Mouse (Mus musculus): Measurements from ENCODE around the gene Abi3bp. TPM values are rescaled to one million over a fixed set of nuclear protein-coding genes. Genes with fewer than 3 reads are reported as not detected.

Gene Abi3bp
- polyA plus RNA-seq, 1 experiment from 2014 or later = 0.37 TPM

DNA sequence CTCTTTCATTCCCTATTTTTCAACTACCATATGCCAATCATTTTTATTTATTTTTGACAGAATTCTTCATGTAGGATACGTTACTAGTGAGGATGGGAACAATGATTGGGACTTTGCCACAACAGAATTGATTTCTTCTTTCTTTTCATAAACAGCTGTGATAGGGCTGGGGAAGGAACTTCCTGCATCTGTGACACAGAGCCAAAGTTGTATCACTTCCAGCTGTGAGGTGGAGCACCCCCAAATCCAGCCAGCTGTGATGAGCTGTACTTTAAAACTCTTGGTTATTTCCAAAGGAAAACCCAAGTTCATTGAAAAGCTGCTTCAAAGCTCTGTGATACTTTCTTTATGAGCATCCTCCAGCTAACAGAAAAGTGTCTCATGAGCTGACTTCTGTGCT, 101.9 kb downstream of the Abi3bp start:
- Histone ChIP-seq H3K27me3 (ENCODE audit: insufficient read depth, poor library complexity, severe bottlenecking) (no peaks in the 10 kb centered on the region), H3K36me3 (no peaks in the 10 kb centered on the region), H3K9me3 (no peaks in the 10 kb centered on the region), H3K27ac (no peak overlapping the region), H3K4me1 (replicated peaks) (no peaks in the 10 kb centered on the region), H3K4me3 (no peak overlapping the region)
- DNase-seq (ENCODE audit: low spot score) = no peak
- 89% methylated on average over 1 of the region's 1 CpGs for WGBS

GRCm38 (mm10) chr16:56593581-56593980, 115.9 kb downstream of the Abi3bp start:
- WGBS = 88% methylated on average over 5 of the region's 5 CpGs
- Histone ChIP-seq H3K27me3 (ENCODE audit: insufficient read depth, poor library complexity, severe bottlenecking) (no peaks in the 10 kb centered on the region), H3K9me3 (no peaks in the 10 kb centered on the region), H3K27ac (no peak overlapping the region), H3K4me3 (no peak overlapping the region), H3K4me1 (replicated peaks) (no peaks in the 10 kb centered on the region), H3K36me3 (no peaks in the 10 kb centered on the region)
- no peak for DNase-seq (ENCODE audit: low spot score)

GRCm38 (mm10) chr16:56594866-56595265, 117.2 kb downstream of the Abi3bp start:
- Histone ChIP-seq H3K27ac (no peak overlapping the region), H3K36me3 (no peaks in the 10 kb centered on the region), H3K4me1 (replicated peaks) (no peaks in the 10 kb centered on the region), H3K27me3 (ENCODE audit: insufficient read depth, poor library complexity, severe bottlenecking) (no peaks in the 10 kb centered on the region), H3K4me3 (no peak overlapping the region), H3K9me3 (no peaks in the 10 kb centered on the region)
- no peak for DNase-seq (ENCODE audit: low spot score)
- WGBS = 87% methylated on average over 6 of the region's 6 CpGs

- DNase-seq (ENCODE audit: low spot score) = no peak
- H3K36me3 ChIP-seq = no peaks in the 10 kb centered on the region
- 92% methylated on average over 4 of the region's 4 CpGs for WGBS
Measured at GRCm38 (mm10) chr16:56598427-56598826, 120.7 kb downstream of the Abi3bp start.

GRCm38 (mm10) chr16:56602394-56602793, 124.7 kb downstream of the Abi3bp start:
- no peaks in the 10 kb centered on the region for H3K27me3 ChIP-seq (ENCODE audit: insufficient read depth, poor library complexity, severe bottlenecking)
- 89% methylated on average over 1 of the region's 1 CpGs for WGBS
- no peak for DNase-seq (ENCODE audit: low spot score)

More at GRCm38 (mm10) chr16:56598427-56598826, 120.7 kb downstream of the Abi3bp start:
- Histone ChIP-seq H3K27me3 (ENCODE audit: insufficient read depth, poor library complexity, severe bottlenecking) (no peaks in the 10 kb centered on the region), H3K4me1 (replicated peaks) (no peaks in the 10 kb centered on the region), H3K9me3 (no peaks in the 10 kb centered on the region), H3K27ac (no peak overlapping the region), H3K4me3 (no peak overlapping the region)

DNA sequence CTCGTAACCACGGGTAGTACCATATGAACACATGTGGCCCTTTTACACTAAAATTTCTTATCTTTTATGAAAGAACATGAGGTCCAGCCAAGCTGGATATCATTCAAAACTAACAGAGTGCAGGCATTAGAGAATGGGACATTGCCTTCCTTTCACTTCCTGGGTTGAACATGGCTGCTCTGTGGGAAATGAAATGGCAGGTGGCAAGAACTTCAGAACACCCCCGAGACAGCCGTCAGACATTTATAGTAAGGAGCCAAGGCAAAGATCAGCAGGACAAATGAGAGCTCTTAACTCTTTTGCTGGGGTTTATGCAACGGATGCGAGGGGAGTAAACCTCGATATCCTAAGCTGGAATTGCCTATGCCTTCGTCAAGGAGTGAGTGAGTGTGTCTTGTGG, 132.9 kb downstream of the Abi3bp start:
- DNase-seq (ENCODE audit: low spot score) = no peak
- 86% methylated on average over 8 of the region's 8 CpGs for WGBS
- H3K27ac ChIP-seq = no peak overlapping the region

More at GRCm38 (mm10) chr16:56602394-56602793, 124.7 kb downstream of the Abi3bp start:
- Histone ChIP-seq H3K27ac (no peak overlapping the region), H3K36me3 (no peaks in the 10 kb centered on the region), H3K4me1 (replicated peaks) (no peaks in the 10 kb centered on the region), H3K4me3 (no peak overlapping the region), H3K9me3 (no peaks in the 10 kb centered on the region)

GRCm38 (mm10) chr16:56611096-56611867, 133.6 kb downstream of the Abi3bp start:
- no peaks in the 10 kb centered on the region for H3K36me3 ChIP-seq
- no peak overlapping the region for H3K4me3 ChIP-seq
- no peaks in the 10 kb centered on the region for H3K27me3 ChIP-seq (ENCODE audit: insufficient read depth, poor library complexity, severe bottlenecking)
- DNase-seq (ENCODE audit: low spot score) = no peak
- 68% methylated on average over 10 of the region's 10 CpGs for whole genome bisulfite sequencing
- no peak overlapping the region for H3K27ac ChIP-seq
- H3K4me1 ChIP-seq (replicated peaks) = peaks cover 10% of the 10 kb centered on the region; the same call in 1 of the 2 replicates
- no peaks in the 10 kb centered on the region for H3K9me3 ChIP-seq

More for the DNA sequence above, 132.9 kb downstream of the Abi3bp start:
- Histone ChIP-seq H3K27me3 (ENCODE audit: insufficient read depth, poor library complexity, severe bottlenecking) (no peaks in the 10 kb centered on the region), H3K9me3 (no peaks in the 10 kb centered on the region), H3K4me3 (no peak overlapping the region), H3K4me1 (replicated peaks) (peaks cover 10% of the 10 kb centered on the region; the same call in 1 of the 2 replicates), H3K36me3 (no peaks in the 10 kb centered on the region)

GRCm38 (mm10) chr16:56638544-56638943, 160.9 kb downstream of the Abi3bp start:
- Histone ChIP-seq H3K4me3 (no peak overlapping the region), H3K36me3 (no peaks in the 10 kb centered on the region), H3K9me3 (no peaks in the 10 kb centered on the region), H3K27me3 (ENCODE audit: insufficient read depth, poor library complexity, severe bottlenecking) (no peaks in the 10 kb centered on the region), H3K4me1 (replicated peaks) (no peaks in the 10 kb centered on the region), H3K27ac (no peak overlapping the region)
- DNase-seq (ENCODE audit: low spot score) = no peak
- WGBS = 91% methylated on average over 3 of the region's 3 CpGs

DNA sequence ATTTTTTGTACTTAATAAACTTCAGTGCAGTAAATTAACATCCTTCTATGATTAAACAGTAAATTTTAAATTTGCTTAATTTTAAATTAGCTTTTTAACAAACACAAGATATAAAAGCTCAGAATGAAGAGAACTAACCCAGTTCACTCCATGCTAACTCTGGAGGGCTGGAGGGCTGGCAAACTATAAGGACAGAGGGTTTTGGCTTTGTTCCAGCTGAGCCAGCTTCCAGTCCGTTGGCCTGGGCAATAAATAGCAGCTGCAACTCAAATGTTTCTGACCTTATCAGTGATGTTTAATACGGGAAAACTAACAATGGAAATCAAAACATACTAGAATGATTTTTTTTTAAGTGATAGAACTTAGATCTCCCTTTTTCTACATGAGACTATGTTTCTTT, 167.6 kb downstream of the Abi3bp start:
- DNase-seq (ENCODE audit: low spot score) = no peak

GRCm38 (mm10) chr16:56646382-56647172, 168.9 kb downstream of the Abi3bp start:
- Histone ChIP-seq H3K9me3 (no peaks in the 10 kb centered on the region), H3K27me3 (ENCODE audit: insufficient read depth, poor library complexity, severe bottlenecking) (no peaks in the 10 kb centered on the region), H3K36me3 (no peaks in the 10 kb centered on the region), H3K4me3 (no peak overlapping the region), H3K27ac (no peak overlapping the region), H3K4me1 (replicated peaks) (no peaks in the 10 kb centered on the region)
- DNase-seq (ENCODE audit: low spot score) = no peak
- WGBS = 72% methylated on average over 7 of the region's 7 CpGs

More for the DNA sequence above, 167.6 kb downstream of the Abi3bp start:
- 58% methylated on average over 2 of the region's 2 CpGs for WGBS
- H3K4me1 ChIP-seq (replicated peaks) = no peaks in the 10 kb centered on the region
- no peak overlapping the region for H3K4me3 ChIP-seq
- H3K27ac ChIP-seq = no peak overlapping the region
- no peaks in the 10 kb centered on the region for H3K9me3 ChIP-seq
- no peaks in the 10 kb centered on the region for H3K36me3 ChIP-seq
- H3K27me3 ChIP-seq (ENCODE audit: insufficient read depth, poor library complexity, severe bottlenecking) = no peaks in the 10 kb centered on the region

DNA sequence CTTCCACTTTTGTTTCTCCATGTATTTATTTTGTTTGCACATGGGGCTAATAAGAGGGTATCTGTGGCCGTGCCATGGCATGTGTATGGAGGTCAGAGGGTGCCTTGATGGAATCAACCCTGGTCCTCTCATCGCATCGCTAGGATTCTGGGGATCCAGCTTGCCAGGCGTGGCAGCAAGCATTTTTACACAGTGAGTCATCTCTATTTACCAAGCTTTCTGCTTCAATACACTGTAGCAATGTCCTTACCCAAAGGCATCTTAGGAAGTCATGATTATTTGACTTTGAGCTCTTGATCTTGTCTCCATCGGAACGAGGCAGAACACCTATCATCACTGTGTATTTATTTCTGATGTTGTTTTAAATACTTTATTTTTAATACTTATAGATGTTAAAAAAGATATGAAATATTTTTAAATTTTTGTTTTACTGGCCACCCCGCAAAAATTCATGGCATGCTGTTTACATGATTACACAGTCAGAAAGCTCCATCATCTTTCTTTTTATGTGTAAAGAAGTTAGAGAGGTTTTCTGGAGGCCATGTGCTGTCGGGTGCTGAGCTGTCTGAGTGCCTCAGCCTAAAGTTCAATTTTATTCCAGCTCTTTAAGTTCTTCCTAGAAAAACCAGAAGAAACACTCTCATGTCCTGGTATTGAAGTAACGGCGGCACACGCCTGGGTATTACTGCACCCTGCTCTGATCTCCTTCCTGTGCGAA, 177.7 kb downstream of the Abi3bp start:
- H3K4me3 ChIP-seq = no peak overlapping the region
- 89% methylated on average over 12 of the region's 12 CpGs for WGBS
- H3K27ac ChIP-seq = no peak overlapping the region
- DNase-seq (ENCODE audit: low spot score) = no peak
- no peaks in the 10 kb centered on the region for H3K4me1 ChIP-seq (replicated peaks)
- H3K36me3 ChIP-seq = no peaks in the 10 kb centered on the region
- H3K9me3 ChIP-seq = no peaks in the 10 kb centered on the region
- H3K27me3 ChIP-seq (ENCODE audit: insufficient read depth, poor library complexity, severe bottlenecking) = no peaks in the 10 kb centered on the region

DNA sequence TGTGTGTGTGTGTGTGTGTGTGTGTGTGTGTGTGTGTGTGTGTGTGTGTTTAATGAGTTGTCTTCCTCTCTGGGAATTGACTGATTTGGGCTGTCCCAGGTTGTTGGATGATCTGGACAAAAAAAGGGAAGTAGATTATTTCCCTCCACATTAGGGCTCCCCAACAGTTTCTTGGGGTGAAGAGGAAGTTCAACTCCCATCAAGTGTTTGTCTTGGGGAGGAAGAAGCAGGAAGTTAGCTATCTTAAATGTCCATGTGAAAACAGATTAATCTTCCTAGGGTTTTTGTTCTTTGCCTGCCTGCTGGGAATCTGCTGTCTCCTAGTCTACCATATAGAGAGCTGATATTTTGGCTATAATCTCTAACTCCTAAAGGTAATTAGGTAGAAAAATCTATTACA, 181.2 kb downstream of the Abi3bp start:
- no peak overlapping the region for H3K4me3 ChIP-seq
- H3K9me3 ChIP-seq = no peaks in the 10 kb centered on the region
- no peak for DNase-seq (ENCODE audit: low spot score)
- H3K27ac ChIP-seq = no peak overlapping the region
- H3K27me3 ChIP-seq (ENCODE audit: insufficient read depth, poor library complexity, severe bottlenecking) = no peaks in the 10 kb centered on the region
- H3K4me1 ChIP-seq (replicated peaks) = no peaks in the 10 kb centered on the region
- no peaks in the 10 kb centered on the region for H3K36me3 ChIP-seq

Measured in hindbrain, embryonic 10.5 days (tissue).